ENCODE assay signal across 7 mouse cellular contexts in genomic region chr15:8710146-8711006, GRCm38 (mm10). TPM values are rescaled to one million over a fixed set of nuclear protein-coding genes. Genes with fewer than 3 reads are reported as not detected.
A peak's percentile ranks its signal among the peaks of the same experiment; 100 is the strongest.
DNase-seq lines count a peak whose midpoint lies in the region; ATAC-seq lines count a peak whose summit lies in the region.

TSS of gene Slc1a3 (minus strand) at chr15:8710764.

- no peaks in the 10 kb centered on the region for H3K4me1 ChIP-seq in intestine, embryonic 15.5 days (replicated peaks)

- no peaks in the 10 kb centered on the region for H3K9me3 ChIP-seq in intestine, embryonic 15.5 days

- no peaks in the 10 kb centered on the region; the same call in 1 of the 2 replicates for H3K27me3 ChIP-seq in intestine, embryonic 15.5 days (replicated peaks)

- under 1% methylated on average over 34 of the region's 34 CpGs for WGBS in intestine, embryonic 15.5 days

- peak within 1 kb of the TSS; percentile 94 for H3K4me2 ChIP-seq in intestine, embryonic 15.5 days (replicated peaks)

- H3K36me3 ChIP-seq in intestine, embryonic 15.5 days, result no peaks in the 10 kb centered on the region

- H3K27ac ChIP-seq in intestine, embryonic 15.5 days, result 0 out of 2 replicates have a peak within 1 kb of the TSS, but pooled peaks have one; percentile 40

- peak within 1 kb of the TSS; percentile 66 for H3K4me3 ChIP-seq in intestine, embryonic 15.5 days (replicated peaks)

- peak; percentile 65 for DNase-seq in adrenal gland, adult 2 months
- DNase-seq in cerebellum, postnatal 10 days, result peak; percentile 59 to 60
- peak; percentile 5 to 21 for DNase-seq in gastrocnemius, postnatal 36 days
- DNase-seq in left cerebral cortex, postnatal 4 days, result peak; percentile 37
- DNase-seq in right cerebral cortex, postnatal 36 days (ENCODE audit: low spot score in 2 of 2), result peak; percentile 10 to 14

- peak within 1 kb of the TSS; percentile 48 for H3K9ac ChIP-seq in intestine, embryonic 15.5 days

- intact Hi-C loops in gastrocnemius, postnatal 36 days (cut with DNase I), result no loop called here
- intact Hi-C loops in left cerebral cortex, postnatal 4 days (cut with DNase I), result loop anchor here (5.0 to 10.0 kb wide), 2 partner anchors 78 to 164 kb away; no protein-coding TSS in a partner anchor

- ATAC-seq in intestine, embryonic 15.5 days, result peak; percentile 94
- peak; percentile 82 for ATAC-seq in megakaryocyte-erythroid progenitor cell, adult 5-6 weeks (replicated peaks; ENCODE audit: low FRiP score, low TSS enrichment, poor library complexity, severe bottlenecking)

RNA-seq across cellular contexts. Expression of gene Slc1a3, which starts in this region (rescaled TPM):
- 10 to 100 TPM; 30.1 to 79.0 TPM for total RNA-seq in adrenal gland, adult 2 months (2021)
- 14.0 and 32.0 TPM in 2 replicates for polyA plus RNA-seq in adrenal gland, adult 2 months (2012; rRNA removed)
- 1 to 10 TPM; 1.2 to 1.8 TPM for total RNA-seq in gastrocnemius, postnatal 36 days (2021)
- polyA plus RNA-seq in intestine, embryonic 15.5 days (2015; fragmentation: Nextera tagmentation; extraction: Ambion mirVana), result 6.5 and 6.8 TPM in 2 replicates
- total RNA-seq in left cerebral cortex, postnatal 4 days (2021), result 100 to 1,000 TPM; 207 to 215 TPM
- 0.22 TPM in 1 of 2 replicates, not detected in the other for total RNA-seq in megakaryocyte-erythroid progenitor cell, adult 5-6 weeks (2014; fragmentation: Nextera tagmentation)
- 3.1 TPM in 1 of 2 replicates, not detected in the other for total RNA-seq in megakaryocyte-erythroid progenitor cell, adult 5-6 weeks (2017)

Comparison
In these comparisons a context has a peak if more than half of its experiments do, and no peak if none do; other contexts are left out.
1. Peak in every context shown above with its lines: DNase-seq, ATAC-seq, H3K4me3 ChIP-seq and H3K27ac ChIP-seq.
2. RNA of gene Slc1a3 (total RNA-seq): 207 to 215 TPM in left cerebral cortex, postnatal 4 days and 30.1 to 79.0 TPM in adrenal gland, adult 2 months; 0.22 to 3.1 TPM in megakaryocyte-erythroid progenitor cell, adult 5-6 weeks and 1.2 to 1.8 TPM in gastrocnemius, postnatal 36 days; every median in the first group is over 4 times any median in the second.
3. DNase-seq: peak in every context shown above with its lines; median percentile 65 in adrenal gland, adult 2 months; 60 in cerebellum, postnatal 10 days; 37 in left cerebral cortex, postnatal 4 days; 13 in gastrocnemius, postnatal 36 days; 12 in right cerebral cortex, postnatal 36 days.